Mouse (Mus musculus) liver, postnatal 0 days (tissue): ENCODE data around the gene Asb9.

ENCODE experiments used
- CTCF ChIP-seq: sonication (generic); IDR thresholded peaks from 2 replicates; pipeline ENCODE4 v1.5.1; 2016; ENCODE audit warnings: antibody characterized with exemption, low read depth
- EP300 ChIP-seq: IDR thresholded peaks from 2 replicates; pipeline ENCODE4 v1.6.1; 2016; ENCODE audit warnings: antibody characterized with exemption, low read depth, mild to moderate bottlenecking

DNA sequence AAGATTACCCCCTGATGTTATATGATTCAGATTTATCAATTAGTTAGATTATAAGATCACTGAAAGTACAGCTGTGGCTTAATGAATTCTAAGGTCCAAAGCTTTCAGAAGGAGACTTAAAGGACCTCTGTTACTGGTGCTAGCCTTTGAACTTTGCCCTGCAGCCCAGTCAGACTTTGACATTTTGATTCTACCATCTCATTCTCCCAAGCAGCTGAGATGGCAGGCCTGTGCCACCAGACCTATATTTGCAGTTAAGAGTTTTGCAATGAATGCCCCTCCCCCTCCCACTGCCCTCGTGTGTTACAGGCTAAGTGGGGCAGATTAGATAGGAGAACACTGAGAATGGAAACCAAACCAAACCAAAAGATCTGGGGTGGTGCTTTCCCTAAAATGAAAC lies 20.4 kb downstream of the Asb9 start:
- no peak for TF ChIP-seq CTCF
- TF ChIP-seq EP300 = no peak
